Mouse (Mus musculus) frontal cortex, postnatal 10 days (tissue): ENCODE measurements around the gene Mfsd14a.
"Not testable (repeated sequence)": the region's sequence is repeated elsewhere in the genome, so short reads cannot be mapped to it uniquely, and the experiment has no call there.

Experiments used
- DNase-seq, 2 experiments: peaks; one replicate each; pipeline ENCODE4 v3.0.0; 2022; ENCODE audit warnings: low spot score in 2 of 2, mixed read lengths in 1 of 2

The Mfsd14a gene

GRCm38 (mm10) chr3:116662463-116662863, at the start of gene Mfsd14a:
Gene Mfsd14a, minus strand, starts transcription at chr3:116662677.
- peak; percentile 92 to 98 for DNase-seq

- DNase-seq, result peak; percentile 51 to 79
These were observed 49.4 kb upstream of the Mfsd14a start for GRCm38 (mm10) chr3:116711624-116712435.

- no peak for DNase-seq
These were observed 48.5 kb upstream of the Mfsd14a start for GRCm38 (mm10) chr3:116710941-116711340.

- no peak for DNase-seq
These were observed 43.2 kb upstream of the Mfsd14a start for GRCm38 (mm10) chr3:116705637-116706204.

GRCm38 (mm10) chr3:116703835-116704234, 41.4 kb upstream of the Mfsd14a start:
- DNase-seq, result no peak

GRCm38 (mm10) chr3:116702647-116703272, 40.3 kb upstream of the Mfsd14a start:
- no peak for DNase-seq

GRCm38 (mm10) chr3:116701601-116702000, 39.1 kb upstream of the Mfsd14a start:
- DNase-seq, result no peak

GRCm38 (mm10) chr3:116698786-116699185, 36.3 kb upstream of the Mfsd14a start:
- DNase-seq, result no peak

- DNase-seq, result no peak
These were observed 33.1 kb upstream of the Mfsd14a start for GRCm38 (mm10) chr3:116695666-116695985.

GRCm38 (mm10) chr3:116694955-116695665, 32.6 kb upstream of the Mfsd14a start:
- DNase-seq, result no peak

- DNase-seq, result no peak
These were observed 31.8 kb upstream of the Mfsd14a start for GRCm38 (mm10) chr3:116694312-116694711.

- DNase-seq, result no peak
These were observed 18.7 kb upstream of the Mfsd14a start, which contains the start of gene Gm43191 for GRCm38 (mm10) chr3:116681160-116681559. Gene Gm43191, minus strand, starts transcription at chr3:116681260.

- not testable (repeated sequence) for DNase-seq
These were observed 1.8 kb upstream of the Mfsd14a start for GRCm38 (mm10) chr3:116664281-116664680.

- DNase-seq, result no peak
These were observed 535 bp downstream of the Mfsd14a start for GRCm38 (mm10) chr3:116661870-116662414.

GRCm38 (mm10) chr3:116661288-116661869, 1.1 kb downstream of the Mfsd14a start:
- DNase-seq, result no peak

- DNase-seq, result no peak
These were observed 2.5 kb downstream of the Mfsd14a start for GRCm38 (mm10) chr3:116659856-116660430.

- DNase-seq, result no peak
These were observed 3.4 kb downstream of the Mfsd14a start for GRCm38 (mm10) chr3:116658928-116659565.

- no peak for DNase-seq
These were observed 6.1 kb downstream of the Mfsd14a start for GRCm38 (mm10) chr3:116656184-116656965.

- not testable (repeated sequence) for DNase-seq
These were observed 8.4 kb downstream of the Mfsd14a start for GRCm38 (mm10) chr3:116654051-116654450.
